Mouse (Mus musculus): ENCODE results near the gene Dqx1. TPM values are rescaled to one million over a fixed set of nuclear protein-coding genes. Genes with fewer than 3 reads are reported as not detected.

Gene Dqx1
- polyA plus RNA-seq, 1 experiment from 2014 or later, result 1.4 TPM

DNA sequence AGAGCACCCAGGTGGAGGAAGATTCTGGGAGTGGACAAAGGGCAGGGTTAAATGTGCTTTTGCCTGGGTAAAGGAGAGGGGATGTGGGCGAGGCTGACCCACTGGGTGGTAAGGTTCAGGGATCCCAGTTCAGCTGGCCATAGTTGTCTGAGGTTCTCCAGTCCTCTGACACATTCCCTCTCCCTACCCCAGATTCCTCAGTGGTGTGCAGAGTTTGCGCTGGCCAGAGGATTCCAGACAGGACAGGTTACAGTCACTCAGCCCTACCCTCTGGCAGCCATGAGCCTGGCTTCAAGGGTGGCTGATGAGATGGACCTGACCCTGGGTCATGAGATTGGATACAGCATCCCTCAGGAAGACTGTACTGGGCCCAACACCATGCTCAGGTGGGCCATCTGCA, 1.1 kb downstream of the Dqx1 start:
- H3K4me3 ChIP-seq (ENCODE audit: low read depth, low read length), result no peak overlapping the region
- H3K9ac ChIP-seq (ENCODE audit: low read length), result no peak overlapping the region
- peaks cover 6% of the 10 kb centered on the region; the same call in 1 of the 2 replicates for H3K4me1 ChIP-seq (ENCODE audit: control insufficient read depth, insufficient read depth, low read length)
- no peak for ATAC-seq (ENCODE audit: insufficient read depth, low FRiP score, low TSS enrichment)
- H3K27me3 ChIP-seq (ENCODE audit: control insufficient read depth, insufficient read depth, low read length), result peaks cover 14% of the 10 kb centered on the region
- DNase-seq (ENCODE audit: low spot score), result no peak
- no peak overlapping the region for H3K27ac ChIP-seq (ENCODE audit: low read depth, low read length)
- no peaks in the 10 kb centered on the region; the same call in none of the 2 replicates for H3K36me3 ChIP-seq (ENCODE audit: control insufficient read depth, insufficient read depth, low read length)
- H3K9me3 ChIP-seq (ENCODE audit: control insufficient read depth, low read length), result no peaks in the 10 kb centered on the region
- WGBS, result 80% methylated on average over 2 of the region's 2 CpGs
- H3K4me2 ChIP-seq (ENCODE audit: low read depth), result no peak overlapping the region

DNA sequence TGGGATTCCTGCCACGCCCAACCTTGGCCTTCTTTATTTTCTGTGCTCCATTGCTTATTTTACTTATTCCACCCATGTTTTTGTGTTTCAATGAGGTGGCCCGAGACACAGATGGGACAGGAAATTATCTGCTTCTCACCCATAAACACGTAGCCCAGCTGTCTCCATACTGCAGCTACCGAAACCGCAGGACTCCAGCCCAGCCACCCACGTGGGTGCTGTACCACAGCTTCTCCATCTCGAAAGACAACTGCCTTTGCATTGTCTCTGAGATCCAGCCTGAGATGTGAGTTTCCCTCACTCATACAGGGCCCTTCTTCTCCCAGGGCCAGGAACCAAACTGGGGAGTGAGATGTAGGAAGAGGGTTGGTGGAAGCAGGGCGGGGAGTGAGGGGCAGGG, 8.4 kb downstream of the Dqx1 start:
- Histone ChIP-seq H3K4me1 (ENCODE audit: control insufficient read depth, insufficient read depth, low read length) (peaks cover 7% of the 10 kb centered on the region; the same call in 1 of the 2 replicates), H3K36me3 (ENCODE audit: control insufficient read depth, insufficient read depth, low read length) (no peaks in the 10 kb centered on the region), H3K4me3 (ENCODE audit: low read depth, low read length) (no peak overlapping the region), H3K4me2 (ENCODE audit: low read depth) (no peak overlapping the region), H3K9me3 (ENCODE audit: control insufficient read depth, low read length) (no peaks in the 10 kb centered on the region), H3K27me3 (ENCODE audit: control insufficient read depth, insufficient read depth, low read length) (peaks cover 84% of the 10 kb centered on the region), H3K9ac (ENCODE audit: low read length) (no peak overlapping the region), H3K27ac (ENCODE audit: low read depth, low read length) (no peak overlapping the region)
- no peak for ATAC-seq (ENCODE audit: insufficient read depth, low FRiP score, low TSS enrichment)
- DNase-seq (ENCODE audit: low spot score), result no peak
- WGBS, result 42% methylated on average over 8 of the region's 8 CpGs

DNA sequence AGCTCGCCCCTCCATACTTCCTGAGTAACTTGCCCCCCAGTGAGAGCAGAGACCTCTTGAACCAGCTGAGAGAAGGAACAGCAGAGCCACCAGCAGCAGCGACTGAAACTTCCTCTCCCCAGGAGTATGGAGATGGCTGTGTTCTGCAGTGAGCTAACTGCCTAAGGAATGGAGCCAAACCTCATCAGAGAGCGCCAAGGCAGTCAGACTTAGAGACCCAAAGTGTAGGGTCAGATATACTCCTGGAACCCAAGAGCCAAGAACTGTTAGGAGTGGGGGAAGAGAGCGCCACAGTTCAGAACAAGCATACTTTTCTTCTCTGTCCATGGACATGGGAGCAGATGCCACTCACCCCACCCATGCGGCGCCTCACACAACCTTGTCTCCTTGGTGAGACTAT, 8.8 kb downstream of the Dqx1 start:
- no peaks in the 10 kb centered on the region for H3K9me3 ChIP-seq (ENCODE audit: control insufficient read depth, low read length)
- H3K4me2 ChIP-seq (ENCODE audit: low read depth), result no peak overlapping the region
- H3K4me1 ChIP-seq (ENCODE audit: control insufficient read depth, insufficient read depth, low read length), result peaks cover 7% of the 10 kb centered on the region; the same call in 1 of the 2 replicates
- ATAC-seq (ENCODE audit: insufficient read depth, low FRiP score, low TSS enrichment) (no peak), DNase-seq (ENCODE audit: low spot score) (no peak)
- no peak overlapping the region for H3K27ac ChIP-seq (ENCODE audit: low read depth, low read length)
- H3K36me3 ChIP-seq (ENCODE audit: control insufficient read depth, insufficient read depth, low read length), result no peaks in the 10 kb centered on the region
- 31% methylated on average over 6 of the region's 6 CpGs for WGBS
- H3K9ac ChIP-seq (ENCODE audit: low read length), result no peak overlapping the region
- peaks cover 89% of the 10 kb centered on the region for H3K27me3 ChIP-seq (ENCODE audit: control insufficient read depth, insufficient read depth, low read length)
- H3K4me3 ChIP-seq (ENCODE audit: low read depth, low read length), result no peak overlapping the region

DNA sequence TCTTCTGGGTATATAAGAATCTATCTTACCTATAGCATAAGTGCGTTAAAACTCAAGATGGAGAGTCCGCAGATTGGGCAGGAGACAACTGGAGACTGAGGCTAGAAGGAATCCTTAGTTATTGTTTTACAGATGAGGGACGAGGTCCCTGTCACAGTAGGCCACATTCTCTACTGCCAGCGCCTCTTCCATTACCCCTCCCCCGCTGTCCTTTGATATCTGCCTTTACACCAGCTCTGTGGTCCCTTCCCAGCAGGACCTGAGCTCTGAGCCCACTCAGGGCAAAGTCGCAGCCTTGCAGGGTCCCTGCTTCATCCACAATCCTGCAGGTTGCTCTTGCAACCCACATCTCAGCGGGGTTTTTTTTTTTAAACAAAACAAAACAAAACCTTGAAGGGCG, 10.6 kb downstream of the Dqx1 start:
- Histone ChIP-seq H3K27ac (ENCODE audit: low read depth, low read length) (no peak overlapping the region), H3K4me1 (ENCODE audit: control insufficient read depth, insufficient read depth, low read length) (peaks cover 7% of the 10 kb centered on the region; the same call in 1 of the 2 replicates), H3K4me2 (ENCODE audit: low read depth) (peak overlapping the region; percentile 24; the same call in 1 of the 2 replicates), H3K36me3 (ENCODE audit: control insufficient read depth, insufficient read depth, low read length) (no peaks in the 10 kb centered on the region), H3K9ac (ENCODE audit: low read length) (no peak overlapping the region), H3K27me3 (ENCODE audit: control insufficient read depth, insufficient read depth, low read length) (peaks cover 95% of the 10 kb centered on the region), H3K9me3 (ENCODE audit: control insufficient read depth, low read length) (no peaks in the 10 kb centered on the region), H3K4me3 (ENCODE audit: low read depth, low read length) (peak overlapping the region; percentile 28; the same call in 1 of the 2 replicates)
- ATAC-seq (ENCODE audit: insufficient read depth, low FRiP score, low TSS enrichment), result no peak
- WGBS, result 3% methylated on average over 8 of the region's 8 CpGs
- no peak for DNase-seq (ENCODE audit: low spot score)

DNA sequence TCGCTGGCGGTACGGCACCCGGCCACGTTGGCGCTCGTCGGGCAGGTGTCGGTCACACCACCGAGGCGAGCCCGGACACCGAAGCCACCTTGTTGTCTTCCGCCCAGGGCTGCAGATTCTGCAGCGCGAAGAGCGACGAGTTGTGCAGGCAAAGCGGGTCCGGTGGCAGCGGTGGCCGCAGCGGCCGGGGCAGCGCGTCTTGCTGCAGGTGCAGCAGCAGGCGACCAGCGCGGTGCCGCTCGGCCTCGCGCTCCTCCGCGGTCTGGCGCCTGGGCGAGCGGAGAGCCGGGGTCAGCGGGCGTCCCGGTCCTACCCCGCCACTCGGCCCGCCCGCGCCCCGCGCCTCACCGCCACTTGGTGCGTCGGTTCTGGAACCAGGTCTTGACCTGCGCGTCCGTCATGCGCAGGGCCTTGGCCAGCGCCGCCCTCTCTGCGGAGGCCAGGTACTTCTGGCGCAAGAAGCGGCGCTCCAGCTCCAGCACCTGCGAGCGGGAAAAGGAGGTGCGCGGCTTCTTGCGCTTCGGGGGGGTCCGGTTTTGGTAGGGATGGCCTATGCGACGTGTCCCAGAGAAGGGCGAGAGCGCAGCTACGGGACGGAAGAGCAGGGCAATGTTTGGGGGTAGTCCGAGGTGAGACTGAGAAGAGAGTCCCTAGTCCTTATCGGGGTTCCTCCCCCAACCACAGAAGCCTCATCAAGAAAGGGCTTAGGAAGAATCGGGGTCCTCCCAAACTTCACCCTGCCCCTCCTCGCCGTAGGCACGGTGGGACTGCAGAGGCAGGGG, 11.3 kb downstream of the Dqx1 start:
- Histone ChIP-seq H3K36me3 (ENCODE audit: control insufficient read depth, insufficient read depth, low read length) (no peaks in the 10 kb centered on the region), H3K4me1 (ENCODE audit: control insufficient read depth, insufficient read depth, low read length) (peaks cover 7% of the 10 kb centered on the region; the same call in 1 of the 2 replicates), H3K4me2 (ENCODE audit: low read depth) (peak overlapping the region; percentile 24), H3K4me3 (ENCODE audit: low read depth, low read length) (peak overlapping the region; percentile 28), H3K27me3 (ENCODE audit: control insufficient read depth, insufficient read depth, low read length) (peaks cover 94% of the 10 kb centered on the region), H3K9me3 (ENCODE audit: control insufficient read depth, low read length) (no peaks in the 10 kb centered on the region), H3K9ac (ENCODE audit: low read length) (peak overlapping the region; percentile 26), H3K27ac (ENCODE audit: low read depth, low read length) (no peak overlapping the region; the same call in 1 of the 2 replicates)
- DNase-seq (ENCODE audit: low spot score) (no peak), ATAC-seq (ENCODE audit: insufficient read depth, low FRiP score, low TSS enrichment) (no peak)
- under 1% methylated on average over 53 of the region's 81 CpGs for WGBS

DNA sequence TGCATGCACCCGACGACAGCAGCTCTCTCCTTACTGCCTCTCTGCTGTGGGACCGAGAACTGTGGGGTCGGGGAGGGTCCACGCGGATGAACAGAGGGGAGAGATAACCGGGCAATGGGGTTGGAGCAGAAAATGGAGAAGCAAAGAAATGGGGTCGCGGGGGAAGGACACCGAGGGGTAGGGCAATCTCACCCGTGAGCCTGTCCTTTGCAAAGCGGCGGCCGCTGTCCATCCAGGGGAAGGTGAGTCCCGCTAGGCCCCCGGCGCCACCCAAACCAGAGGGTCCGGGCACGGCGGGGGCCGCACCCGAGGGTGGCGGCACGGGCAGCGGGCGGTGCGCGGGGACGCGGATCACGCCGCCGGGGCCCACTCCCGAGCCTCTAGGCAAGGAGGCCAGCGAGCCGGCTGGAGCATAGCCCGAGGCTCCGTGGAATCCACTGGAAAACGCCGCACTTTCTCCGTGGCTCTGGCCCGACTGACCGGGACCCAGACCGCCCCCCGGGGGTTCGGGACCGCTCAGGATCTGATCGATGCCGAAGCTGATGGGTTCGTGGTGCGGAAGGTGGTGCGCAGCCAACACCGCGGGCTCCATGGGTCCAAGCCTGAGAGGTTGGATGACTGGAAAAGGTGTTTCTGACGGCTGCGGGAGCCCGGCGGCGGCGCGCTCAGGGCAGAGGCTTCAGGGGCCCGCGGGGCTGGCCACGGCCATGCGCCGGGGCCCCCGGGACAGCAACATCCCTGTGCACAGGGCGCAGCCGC, 12.0 kb downstream of the Dqx1 start:
- ATAC-seq (ENCODE audit: insufficient read depth, low FRiP score, low TSS enrichment), result no peak
- H3K4me3 ChIP-seq (ENCODE audit: low read depth, low read length), result peak overlapping the region; percentile 19
- no peaks in the 10 kb centered on the region for H3K36me3 ChIP-seq (ENCODE audit: control insufficient read depth, insufficient read depth, low read length)
- DNase-seq (ENCODE audit: low spot score), result peak; percentile 47
- H3K9ac ChIP-seq (ENCODE audit: low read length), result peak overlapping the region; percentile 26
- H3K27ac ChIP-seq (ENCODE audit: low read depth, low read length), result no peak overlapping the region; the same call in 1 of the 2 replicates
- 1% methylated on average over 52 of the region's 69 CpGs for WGBS
- peak overlapping the region; percentile 22 for H3K4me2 ChIP-seq (ENCODE audit: low read depth)
- no peaks in the 10 kb centered on the region for H3K9me3 ChIP-seq (ENCODE audit: control insufficient read depth, low read length)
- peaks cover 7% of the 10 kb centered on the region; the same call in 1 of the 2 replicates for H3K4me1 ChIP-seq (ENCODE audit: control insufficient read depth, insufficient read depth, low read length)
- peaks cover 94% of the 10 kb centered on the region for H3K27me3 ChIP-seq (ENCODE audit: control insufficient read depth, insufficient read depth, low read length)

DNA sequence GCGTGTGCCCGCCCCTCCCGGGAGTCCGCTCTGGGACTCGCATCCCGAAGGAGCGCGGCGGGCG, 12.4 kb downstream of the Dqx1 start, which contains the start of gene Tlx2:
Gene Tlx2 (minus strand): TSS at position 47 of the 64 bp plus-strand sequence.
- Histone ChIP-seq H3K27ac (ENCODE audit: low read depth, low read length) (no peak within 1 kb of the TSS; the same call in 1 of the 2 replicates), H3K4me2 (ENCODE audit: low read depth) (peak within 1 kb of the TSS; percentile 27), H3K4me1 (ENCODE audit: control insufficient read depth, insufficient read depth, low read length) (peaks cover 7% of the 10 kb centered on the region; the same call in 1 of the 2 replicates), H3K4me3 (ENCODE audit: low read depth, low read length) (peak within 1 kb of the TSS; percentile 28), H3K9me3 (ENCODE audit: control insufficient read depth, low read length) (no peaks in the 10 kb centered on the region), H3K27me3 (ENCODE audit: control insufficient read depth, insufficient read depth, low read length) (peaks cover 90% of the 10 kb centered on the region), H3K9ac (ENCODE audit: low read length) (peak within 1 kb of the TSS; percentile 26), H3K36me3 (ENCODE audit: control insufficient read depth, insufficient read depth, low read length) (no peaks in the 10 kb centered on the region)
- no peak for DNase-seq (ENCODE audit: low spot score)
- no peak for ATAC-seq (ENCODE audit: insufficient read depth, low FRiP score, low TSS enrichment)
- whole genome bisulfite sequencing, result 0% methylated on average over 10 of the region's 10 CpGs

DNA sequence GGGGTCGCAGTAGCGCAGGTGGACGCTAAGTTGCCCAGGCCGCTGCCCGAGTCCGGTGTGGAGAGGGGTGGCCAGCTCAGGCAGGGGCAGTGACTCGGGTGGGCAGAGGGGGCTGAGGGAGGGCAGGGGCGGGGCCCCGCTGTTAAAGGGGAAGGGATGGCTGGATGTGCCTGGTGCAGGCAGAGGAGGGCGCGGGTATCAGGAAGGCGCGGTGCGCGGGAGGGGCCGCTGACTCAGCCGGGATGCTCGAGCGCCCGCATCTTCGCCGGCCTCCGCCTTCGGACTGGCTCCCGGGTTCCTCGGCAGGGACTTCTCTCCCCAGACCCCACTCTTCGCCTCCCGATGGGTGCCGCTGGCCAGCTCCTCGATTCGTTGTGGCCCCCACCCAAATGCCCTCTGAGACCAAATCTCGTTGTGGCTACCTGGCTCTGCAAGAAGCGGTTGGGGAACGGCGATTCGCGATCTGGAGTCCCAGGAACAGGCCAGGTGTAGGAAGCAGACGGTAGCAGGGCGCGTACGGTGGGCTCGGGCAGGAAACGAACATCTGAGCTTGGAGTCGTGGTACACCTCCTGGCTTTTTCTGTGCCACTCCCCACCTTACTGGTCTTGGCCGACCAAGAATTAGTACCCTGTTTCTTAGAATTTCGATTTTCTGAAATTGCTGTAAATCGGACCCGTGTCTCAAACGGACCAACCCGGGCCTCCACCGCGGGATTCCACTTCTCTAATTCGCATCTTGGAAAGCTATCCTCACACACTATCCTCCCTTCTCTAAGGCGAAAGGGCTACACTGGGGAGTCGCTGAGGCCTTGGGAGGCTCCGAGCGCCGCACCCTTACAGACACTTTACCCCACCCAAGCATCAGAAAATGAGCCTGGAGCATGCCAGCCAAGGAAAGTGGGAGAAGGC, 12.9 kb downstream of the Dqx1 start:
- H3K27ac ChIP-seq (ENCODE audit: low read depth, low read length), result no peak overlapping the region; the same call in 1 of the 2 replicates
- no peaks in the 10 kb centered on the region for H3K36me3 ChIP-seq (ENCODE audit: control insufficient read depth, insufficient read depth, low read length)
- H3K9me3 ChIP-seq (ENCODE audit: control insufficient read depth, low read length), result no peaks in the 10 kb centered on the region
- 1% methylated on average over 54 of the region's 58 CpGs for WGBS
- peaks cover 7% of the 10 kb centered on the region; the same call in 1 of the 2 replicates for H3K4me1 ChIP-seq (ENCODE audit: control insufficient read depth, insufficient read depth, low read length)
- H3K4me2 ChIP-seq (ENCODE audit: low read depth), result peak overlapping the region; percentile 27
- peak overlapping the region; percentile 26 for H3K9ac ChIP-seq (ENCODE audit: low read length)
- no peak for ATAC-seq (ENCODE audit: insufficient read depth, low FRiP score, low TSS enrichment)
- peak; percentile 59 for DNase-seq (ENCODE audit: low spot score)
- peaks cover 87% of the 10 kb centered on the region for H3K27me3 ChIP-seq (ENCODE audit: control insufficient read depth, insufficient read depth, low read length)
- H3K4me3 ChIP-seq (ENCODE audit: low read depth, low read length), result peak overlapping the region; percentile 23
